Mouse (Mus musculus): ENCODE data around the gene Trim2. TPM values are rescaled to one million over a fixed set of nuclear protein-coding genes. Genes with fewer than 3 reads are reported as not detected.

Trim2 gene
- polyA plus RNA-seq, 2 experiments from 2014 or later = 3.9 to 4.0 TPM

- ATAC-seq = no peak
Observed at GRCm38 (mm10) chr3:84253655-84254519, 52.8 kb downstream of the Trim2 start.

GRCm38 (mm10) chr3:84252776-84253654 lies 53.7 kb downstream of the Trim2 start:
- ATAC-seq = no peak

- no peak for ATAC-seq
Observed at GRCm38 (mm10) chr3:84251721-84252120, 55.0 kb downstream of the Trim2 start.

GRCm38 (mm10) chr3:84250275-84250674 lies 56.4 kb downstream of the Trim2 start:
- no peak for ATAC-seq

- no peak for ATAC-seq
Observed at GRCm38 (mm10) chr3:84247789-84248188, 58.9 kb downstream of the Trim2 start.

- ATAC-seq = no peak
Observed at GRCm38 (mm10) chr3:84246421-84246861, 60.2 kb downstream of the Trim2 start.

GRCm38 (mm10) chr3:84243116-84243515 lies 63.6 kb downstream of the Trim2 start:
- ATAC-seq = no peak

GRCm38 (mm10) chr3:84242497-84242896 lies 64.2 kb downstream of the Trim2 start:
- no peak for ATAC-seq

GRCm38 (mm10) chr3:84241098-84241497 lies 65.6 kb downstream of the Trim2 start:
- no peak for ATAC-seq

GRCm38 (mm10) chr3:84235420-84236304 lies 71.0 kb downstream of the Trim2 start:
- ATAC-seq = no peak

GRCm38 (mm10) chr3:84234562-84234961 lies 72.1 kb downstream of the Trim2 start:
- no peak for ATAC-seq

GRCm38 (mm10) chr3:84233663-84234415 lies 72.8 kb downstream of the Trim2 start:
- ATAC-seq = no peak

- ATAC-seq = no peak
Observed at GRCm38 (mm10) chr3:84232312-84232711, 74.4 kb downstream of the Trim2 start.

- ATAC-seq = no peak
Observed at GRCm38 (mm10) chr3:84230988-84231387, 75.7 kb downstream of the Trim2 start.

GRCm38 (mm10) chr3:84228911-84229310 lies 77.8 kb downstream of the Trim2 start:
- peak; percentile 11 for ATAC-seq

- ATAC-seq = peak; percentile 99
Observed at GRCm38 (mm10) chr3:84228203-84228870, 78.3 kb downstream of the Trim2 start.

- ATAC-seq = no peak
Observed at GRCm38 (mm10) chr3:84227628-84228027, 79.0 kb downstream of the Trim2 start.

GRCm38 (mm10) chr3:84224982-84225381 lies 81.7 kb downstream of the Trim2 start:
- ATAC-seq = no peak

GRCm38 (mm10) chr3:84220748-84221147 lies 85.9 kb downstream of the Trim2 start:
- ATAC-seq = peak; percentile 82

- ATAC-seq = peak; percentile 40
Observed at GRCm38 (mm10) chr3:84220326-84220725, 86.4 kb downstream of the Trim2 start.

- no peak for ATAC-seq
Observed at GRCm38 (mm10) chr3:84219720-84220273, 86.9 kb downstream of the Trim2 start.
